Mouse (Mus musculus): ENCODE data around the gene Trim21.

DNA sequence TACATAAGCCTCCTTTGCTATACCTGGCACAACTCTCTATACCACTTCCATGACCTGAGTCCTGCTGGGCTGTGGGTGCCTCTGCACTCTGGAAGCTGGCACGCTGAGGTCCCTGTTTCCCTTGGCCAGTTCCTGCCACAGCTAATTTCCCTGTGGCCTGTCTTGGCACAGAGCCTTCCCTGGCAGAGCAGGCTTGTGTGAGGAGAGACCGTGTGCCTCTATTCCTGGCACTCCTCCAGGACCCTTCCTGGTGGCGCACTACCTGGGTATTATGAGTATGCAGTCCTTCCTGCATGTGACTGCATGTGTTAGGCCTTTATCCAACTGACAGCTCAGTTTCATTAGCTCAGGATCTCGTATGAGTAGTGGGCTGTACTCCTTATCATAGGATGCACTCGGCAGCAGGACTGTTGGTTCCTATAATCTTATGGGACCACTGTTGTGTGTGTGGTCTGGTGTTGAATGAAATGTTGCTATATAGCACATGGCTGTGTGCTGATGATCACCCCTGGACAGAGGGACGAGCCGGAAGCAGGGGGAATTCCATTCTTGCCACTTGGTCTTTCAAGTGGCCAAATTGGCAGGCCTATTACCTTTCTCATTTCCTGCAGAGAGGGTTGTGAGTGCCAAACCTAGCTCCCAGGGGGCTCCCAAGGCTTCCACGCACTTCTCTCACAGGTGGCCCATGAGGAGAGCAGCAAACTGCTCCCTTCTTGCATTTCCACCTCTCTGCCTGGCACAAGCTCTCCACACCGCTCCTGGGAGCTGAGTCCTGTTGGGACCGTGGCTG, 48.8 kb downstream of the Trim21 start:
- TF ChIP-seq POLR2A (IDR thresholded peaks at IDR 0.05; ENCODE audit: control insufficient read depth, low read depth, low read length) (no peak), CTCF (IDR thresholded peaks at IDR 0.05; ENCODE audit: control insufficient read depth, insufficient read depth, insufficient replicate concordance, low read depth, low read length) (no peak)
